Mouse (Mus musculus) inflammation-experienced regulatory T-cells, adult 6 months (primary cell): ENCODE data around the gene Lrp10. TPM values are rescaled to one million over a fixed set of nuclear protein-coding genes. Genes with fewer than 3 reads are reported as not detected.

ENCODE experiments used
- ATAC-seq: one replicate; pipeline ENCODE4 v1.8.0; 2017
- polyA plus RNA-seq, 3 experiments: library from polyadenylated mRNA; unstranded; fragments of 100-300 nt; shearing (Covaris generic); gene quantifications; one replicate each; pipeline ENCODE4 v1.2.1; 2017

Lrp10 gene
- polyA plus RNA-seq, 3 experiments from 2014 or later = 52.5 to 66.4 (median 63.3) TPM

DNA sequence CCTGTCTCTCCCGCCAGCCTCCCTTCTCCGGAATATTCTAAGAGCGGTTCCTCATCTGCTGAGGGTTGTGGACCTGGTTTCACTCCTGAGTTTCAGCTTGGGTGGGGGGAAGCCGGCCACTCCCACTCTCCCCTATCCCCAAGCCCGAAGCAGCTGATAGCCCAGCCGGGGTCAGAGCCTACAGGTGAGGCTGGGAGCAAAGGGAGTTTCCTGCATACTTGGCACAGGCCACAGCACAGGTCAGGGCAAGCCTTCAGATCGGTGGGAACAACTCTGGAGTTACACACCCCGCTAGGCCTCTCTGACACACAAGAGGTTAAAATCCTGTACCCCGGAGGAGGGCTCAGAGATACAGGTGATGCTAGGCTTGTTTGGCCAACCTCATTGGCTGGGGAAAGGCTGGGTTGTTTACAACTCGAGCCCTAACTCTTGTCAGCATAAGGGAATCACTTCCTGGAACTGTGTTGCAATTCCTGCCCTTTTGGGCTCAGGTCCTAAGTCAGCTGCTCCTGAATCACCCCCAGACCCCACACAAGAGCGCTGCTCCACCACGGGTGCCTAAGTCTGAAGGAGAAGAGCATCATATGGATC is 29.9 kb upstream of the Lrp10 start:
- ATAC-seq = no peak

DNA sequence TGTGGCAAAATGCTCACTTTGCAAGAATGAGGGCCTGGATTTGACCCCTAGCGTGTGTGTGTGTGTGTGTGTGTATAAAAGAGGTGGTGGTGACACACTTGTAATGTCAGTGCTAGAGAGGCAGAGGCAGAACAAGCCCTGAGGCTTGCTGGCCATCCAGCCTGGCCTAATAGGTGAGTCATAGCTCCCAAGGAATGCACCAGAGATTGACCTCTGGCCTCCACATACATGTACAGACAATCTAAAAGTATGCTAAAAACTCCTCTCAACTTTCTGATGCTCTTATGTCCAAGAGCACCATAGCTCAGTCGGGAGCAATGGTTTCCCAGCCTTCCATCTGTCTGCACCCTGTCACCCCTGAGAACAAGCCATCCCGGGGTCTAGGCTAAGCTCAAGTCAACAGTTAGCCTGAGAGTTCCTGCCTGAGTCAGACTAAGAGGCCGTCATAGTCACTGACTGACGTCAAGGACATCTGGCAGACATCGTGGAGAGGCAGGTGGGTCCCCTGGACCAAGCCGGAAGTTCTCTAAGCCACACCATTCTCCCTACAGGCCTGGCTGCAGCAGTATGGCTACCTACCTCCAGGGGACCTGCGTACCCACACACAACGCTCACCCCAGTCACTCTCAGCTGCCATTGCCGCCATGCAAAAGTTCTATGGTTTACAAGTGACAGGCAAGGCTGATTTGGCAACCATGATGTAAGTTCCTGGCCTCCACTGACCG is 28.6 kb upstream of the Lrp10 start:
- no peak for ATAC-seq

DNA sequence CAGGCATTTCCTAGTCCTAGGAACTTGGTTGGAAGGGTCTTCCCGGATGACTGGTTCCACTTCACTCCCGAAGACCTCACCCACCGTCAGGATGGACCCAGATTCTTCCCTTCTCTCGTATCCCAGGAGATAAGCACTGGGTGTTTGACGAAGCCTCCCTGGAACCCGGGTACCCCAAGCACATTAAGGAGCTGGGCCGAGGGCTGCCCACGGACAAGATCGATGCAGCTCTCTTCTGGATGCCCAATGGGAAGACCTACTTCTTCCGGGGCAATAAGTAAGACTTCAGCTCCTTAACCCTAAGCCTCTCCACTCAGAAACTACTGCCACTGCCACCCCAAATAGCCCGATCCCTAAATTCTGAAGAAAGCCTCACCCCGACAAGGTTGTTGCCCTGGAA is 24.8 kb upstream of the Lrp10 start:
- no peak for ATAC-seq

DNA sequence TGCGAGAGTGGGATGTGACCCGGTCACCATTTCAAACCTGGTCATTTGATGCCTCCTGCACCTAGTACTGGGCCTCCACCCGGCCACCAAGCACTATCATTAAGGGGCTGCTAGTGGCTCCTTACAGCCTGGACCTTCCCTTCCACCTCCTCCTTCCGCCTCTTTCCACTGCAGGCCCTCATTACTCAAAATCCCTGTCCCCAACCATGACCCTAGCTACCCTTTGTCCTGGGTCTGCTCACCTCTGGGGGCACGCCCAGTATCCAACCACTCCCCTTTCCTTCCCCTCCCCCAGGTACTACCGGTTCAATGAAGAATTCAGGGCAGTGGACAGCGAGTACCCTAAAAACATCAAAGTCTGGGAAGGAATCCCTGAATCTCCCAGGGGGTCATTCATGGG is 24.3 kb upstream of the Lrp10 start:
- ATAC-seq = no peak

DNA sequence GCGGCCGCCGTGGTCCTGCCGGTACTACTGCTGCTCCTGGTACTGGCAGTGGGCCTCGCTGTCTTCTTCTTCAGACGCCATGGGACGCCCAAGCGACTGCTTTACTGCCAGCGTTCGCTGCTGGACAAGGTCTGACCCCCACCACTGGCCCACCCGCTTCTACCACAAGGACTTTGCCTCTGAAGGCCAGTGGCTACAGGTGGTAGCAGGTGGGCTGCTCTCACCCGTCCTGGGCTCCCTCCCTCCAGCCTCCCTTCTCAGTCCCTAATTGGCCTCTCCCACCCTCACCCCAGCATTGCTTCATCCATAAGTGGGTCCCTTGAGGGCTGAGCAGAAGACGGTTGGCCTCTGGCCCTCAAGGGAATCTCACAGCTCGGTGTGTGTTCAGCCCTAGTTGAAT is 23.4 kb upstream of the Lrp10 start:
- no peak for ATAC-seq

DNA sequence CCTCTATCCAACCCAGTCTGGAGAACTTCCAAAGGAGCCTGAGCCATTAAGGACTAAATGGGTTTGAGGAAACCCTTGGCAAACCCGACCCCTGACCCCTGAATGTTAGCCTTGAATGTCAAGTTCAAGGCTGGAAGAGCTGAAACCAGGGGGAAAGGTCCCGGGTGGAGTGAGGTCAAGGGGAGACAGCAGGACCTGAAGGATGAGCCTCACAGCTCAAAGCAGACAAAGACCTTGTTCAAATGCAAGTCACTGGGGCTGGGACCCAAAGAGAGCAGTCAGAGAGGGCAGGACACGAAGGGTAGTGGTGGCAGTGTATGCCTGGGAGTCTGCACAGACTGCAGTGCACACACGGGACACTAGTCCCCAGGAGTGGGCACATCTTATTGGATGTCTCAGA is 22.6 kb upstream of the Lrp10 start:
- no peak for ATAC-seq

DNA sequence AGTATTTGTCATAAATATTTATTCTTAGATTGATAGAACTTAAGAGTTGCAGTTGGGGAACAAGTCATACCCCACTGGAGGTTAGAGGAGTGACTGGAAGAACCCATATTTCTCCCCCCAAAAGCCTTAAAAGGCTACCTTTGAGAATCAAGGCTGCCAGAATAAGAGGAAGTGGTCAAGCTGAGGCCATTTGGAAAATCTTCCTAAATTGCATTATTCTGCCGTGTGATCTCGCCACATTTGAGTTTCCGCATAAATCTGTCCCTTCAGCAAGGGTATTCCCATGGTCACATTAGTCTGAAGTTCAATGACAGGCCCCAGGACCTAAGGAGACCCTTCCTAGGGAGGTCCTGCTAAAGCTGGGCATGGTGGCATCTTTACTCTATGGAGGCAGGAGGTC is 21.4 kb upstream of the Lrp10 start:
- no peak for ATAC-seq

DNA sequence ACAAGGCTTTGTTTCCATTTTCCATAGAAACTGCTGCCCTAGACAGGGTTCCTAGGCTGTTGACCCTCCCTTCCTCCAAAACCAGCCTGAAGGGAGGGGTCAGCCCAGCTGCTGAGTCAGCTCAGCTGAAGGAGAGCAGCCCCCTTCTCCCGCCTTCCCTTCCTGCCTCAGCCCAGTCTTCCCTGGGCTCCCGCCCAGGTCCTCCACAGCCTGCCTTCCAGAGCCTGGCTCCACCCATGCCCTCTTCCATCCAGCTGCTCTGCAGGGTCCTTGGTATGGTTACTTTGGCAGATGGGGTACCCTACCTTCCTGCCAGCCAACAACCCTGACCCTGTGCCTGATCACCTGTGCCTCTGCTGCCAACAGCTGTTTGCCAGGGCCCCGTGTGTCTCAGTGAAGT is 20.7 kb upstream of the Lrp10 start:
- ATAC-seq = no peak

DNA sequence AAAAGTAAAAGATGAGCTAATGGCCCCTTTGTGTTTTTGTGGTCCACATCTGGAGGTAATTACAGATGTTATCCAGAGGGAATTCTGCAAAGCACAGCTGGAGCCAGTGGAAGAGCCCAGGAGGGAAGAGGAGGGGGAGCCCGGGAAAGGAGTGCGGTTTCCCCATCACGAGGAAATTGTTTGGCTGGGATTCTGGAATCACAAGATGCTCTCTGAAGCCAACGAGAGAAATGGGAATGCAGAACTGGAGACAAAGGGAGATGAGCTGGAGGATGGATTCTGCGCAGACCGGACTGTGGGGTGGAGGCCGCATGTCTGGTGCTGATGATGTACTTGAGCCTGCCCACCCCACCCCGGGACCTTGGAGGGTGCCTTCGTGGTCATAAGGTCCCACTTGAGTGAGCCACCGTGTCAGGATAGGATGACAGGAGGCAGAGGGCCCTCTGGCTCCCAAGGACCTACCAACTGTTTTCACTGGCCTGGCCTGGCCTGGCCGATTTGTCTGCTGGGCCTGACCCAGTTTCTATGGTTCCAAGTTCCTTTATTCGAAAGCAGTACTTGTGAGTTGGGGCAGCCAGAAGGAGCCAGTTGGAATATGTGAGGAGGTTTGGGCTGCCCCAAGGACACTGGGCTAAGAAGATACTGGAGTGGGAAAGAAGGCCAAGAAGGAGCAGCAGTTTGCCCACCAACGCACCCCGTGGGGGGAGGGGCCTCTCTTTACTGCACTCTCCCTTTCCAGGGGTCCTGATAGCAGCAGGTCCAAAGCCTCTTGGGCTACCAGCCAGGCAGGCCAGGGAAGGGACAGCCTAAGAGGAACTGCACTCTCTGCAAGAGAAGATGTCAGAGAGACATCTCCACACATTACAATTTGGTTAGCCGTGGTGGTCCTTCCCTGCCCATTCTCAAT is 20.0 kb upstream of the Lrp10 start:
- ATAC-seq = no peak

DNA sequence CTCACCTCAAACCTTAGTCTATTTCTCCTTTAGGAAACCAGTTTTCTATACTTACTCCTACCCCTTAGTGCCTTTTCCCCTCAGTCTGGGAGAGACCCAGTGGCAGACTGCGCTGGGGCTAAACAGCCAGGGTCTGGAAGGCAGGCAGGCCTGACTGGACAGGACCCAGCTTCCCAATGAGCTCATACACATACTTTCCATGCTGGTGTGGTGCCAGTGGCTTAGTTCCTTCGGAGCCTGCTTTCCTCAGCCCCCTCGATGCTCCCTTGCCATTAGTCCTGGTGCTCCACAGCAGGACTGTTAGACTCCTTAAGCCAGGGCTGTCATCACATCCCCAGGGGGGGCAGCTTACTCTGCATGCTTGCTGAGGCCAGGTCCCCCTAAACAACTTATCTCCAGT is 18.5 kb upstream of the Lrp10 start:
- no peak for ATAC-seq

DNA sequence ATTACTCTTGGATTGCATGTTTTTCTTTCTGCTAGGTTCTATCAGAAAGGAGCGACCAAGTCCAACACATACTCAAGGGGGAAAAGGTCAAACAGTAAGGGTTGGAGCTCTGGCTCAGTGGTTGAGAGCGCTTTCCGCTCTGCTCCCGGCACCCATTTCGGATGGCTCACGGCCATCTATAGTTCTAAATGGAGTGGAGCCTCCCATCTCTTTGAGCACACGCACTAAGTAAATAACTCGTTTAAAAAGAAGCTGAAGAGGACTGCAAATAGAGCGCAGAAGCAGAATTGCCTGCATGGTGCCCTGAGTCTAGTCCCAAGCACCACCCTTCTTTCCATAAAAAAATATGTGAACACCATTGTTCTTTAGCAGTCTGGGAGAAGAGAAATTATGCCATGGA is 10.4 kb upstream of the Lrp10 start:
- no peak for ATAC-seq

DNA sequence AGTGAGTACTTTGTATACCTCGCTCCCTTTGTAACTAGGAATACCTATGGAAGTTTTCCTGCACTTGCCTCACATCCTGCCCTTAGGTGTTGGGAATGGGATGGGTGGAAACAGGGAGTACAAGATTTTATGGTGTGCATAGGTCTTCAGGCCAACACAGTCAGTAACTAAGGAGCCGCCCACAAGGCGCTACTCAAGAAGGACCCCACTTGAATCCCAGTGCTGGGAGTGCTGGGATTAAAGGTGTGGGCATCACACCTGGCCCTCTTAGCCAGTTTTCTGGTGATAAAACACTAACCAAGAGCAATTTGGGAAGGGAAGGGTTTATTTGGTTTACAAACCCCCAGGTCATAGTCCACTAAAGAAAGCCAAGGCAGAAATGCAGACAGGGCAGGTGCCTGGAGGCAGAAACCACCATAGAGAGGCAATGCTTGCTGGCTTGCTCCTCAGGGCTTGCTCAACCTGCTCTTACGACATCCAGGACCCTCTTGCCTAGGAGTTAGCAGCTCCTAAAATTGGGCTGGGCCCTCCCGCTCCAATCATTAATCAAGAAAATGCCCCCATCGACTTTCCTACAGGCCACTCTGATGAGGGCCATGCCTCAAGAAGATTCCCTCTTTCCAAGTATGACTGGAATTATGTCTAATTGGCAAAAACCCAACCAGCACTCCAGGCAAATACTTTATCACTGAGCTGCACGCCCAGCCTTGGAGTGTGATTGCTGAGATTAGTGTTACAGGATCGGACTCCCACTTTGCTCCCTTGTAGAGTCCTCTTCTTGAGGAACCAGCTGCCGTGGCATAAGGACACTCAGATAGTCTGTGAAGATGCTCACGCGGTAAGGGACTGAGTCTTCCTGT is 9.0 kb upstream of the Lrp10 start:
- ATAC-seq = no peak

DNA sequence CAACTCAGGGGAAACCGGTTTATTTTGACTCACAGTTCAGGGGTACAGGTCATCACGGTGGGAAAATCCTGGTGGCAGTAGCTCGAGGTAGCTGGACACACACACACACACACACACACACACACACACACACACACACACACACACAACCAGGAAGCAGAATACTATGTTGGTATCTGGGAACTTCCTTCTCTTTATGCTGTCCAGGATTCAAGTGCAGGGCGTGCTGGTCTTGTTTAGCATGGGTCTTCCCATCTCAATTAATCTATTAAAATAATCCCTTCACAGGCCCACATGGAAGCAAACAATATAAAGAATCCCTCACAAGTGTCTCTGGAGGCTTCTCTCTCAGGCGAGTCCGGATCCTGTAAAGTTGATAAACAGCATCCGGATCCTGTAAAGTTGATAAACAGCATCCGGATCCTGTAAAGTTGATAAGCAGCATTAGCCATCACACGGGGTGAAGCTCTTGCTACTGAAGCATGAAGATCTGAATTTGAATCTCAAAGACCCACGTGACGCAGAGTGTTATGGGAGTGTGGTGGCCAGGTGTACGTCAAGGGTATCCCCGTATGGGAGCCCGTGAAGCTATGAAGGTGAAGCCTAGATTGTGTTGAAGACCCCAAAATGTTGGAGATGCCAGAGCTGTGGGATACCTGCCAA is 5.9 kb upstream of the Lrp10 start:
- ATAC-seq = no peak

DNA sequence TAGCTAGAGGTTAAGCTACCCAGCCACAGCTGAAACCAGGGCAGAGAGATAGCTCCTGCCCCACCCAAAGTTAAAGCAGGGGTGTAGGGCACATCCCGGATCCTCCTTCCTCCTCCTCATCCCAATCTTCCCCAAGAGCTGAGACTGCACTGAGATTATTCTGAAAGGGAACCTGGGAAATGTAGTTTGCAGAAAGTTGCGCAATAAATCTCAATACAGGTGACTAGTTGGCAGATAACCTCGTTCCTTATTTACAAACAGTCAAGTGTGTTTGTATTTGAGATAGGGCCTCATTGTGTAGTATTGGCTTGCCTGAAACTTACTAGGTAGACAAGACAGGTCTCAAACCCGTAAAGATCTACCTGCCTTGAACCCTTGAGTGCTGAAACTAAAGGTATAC is 1.8 kb upstream of the Lrp10 start:
- ATAC-seq = no peak

DNA sequence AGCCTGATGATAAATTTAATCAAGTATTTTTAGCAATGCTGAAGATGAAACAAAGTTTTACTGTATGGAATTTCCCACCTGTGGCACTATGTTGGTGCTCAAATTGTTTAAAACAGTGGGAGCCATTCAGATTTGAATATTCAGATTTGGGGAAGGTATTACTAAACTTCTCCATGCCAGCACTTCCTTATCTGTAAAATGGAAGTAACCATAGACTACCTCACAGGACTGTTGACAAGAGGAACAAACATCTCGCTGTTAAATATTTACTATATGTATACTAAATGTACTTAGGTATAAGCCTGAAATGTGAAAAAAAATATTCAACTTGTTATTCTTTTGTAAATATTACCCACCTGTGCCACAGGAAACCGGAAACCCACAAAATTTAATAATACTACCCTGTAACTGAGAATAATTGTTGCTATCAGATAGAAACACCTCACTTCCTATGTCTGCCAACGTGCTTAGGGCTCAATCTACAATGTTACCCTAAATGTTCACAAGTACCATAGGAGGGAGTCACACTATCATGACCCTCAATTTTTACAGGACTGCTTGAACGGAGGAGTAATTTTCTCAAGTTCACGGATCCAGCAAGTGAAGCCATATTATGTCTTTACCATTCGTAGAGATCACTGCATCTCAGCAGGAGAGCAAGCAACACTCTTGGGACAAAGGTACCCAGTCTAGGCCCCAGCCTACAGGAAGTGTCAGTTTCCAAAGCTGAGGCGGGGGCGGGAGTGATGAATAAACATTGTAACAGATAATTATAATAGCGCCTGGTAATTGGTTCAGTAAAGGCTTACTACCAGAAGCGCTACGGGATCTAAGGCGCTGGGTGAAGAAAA is 604 bp upstream of the Lrp10 start:
- peak; percentile 56 for ATAC-seq

DNA sequence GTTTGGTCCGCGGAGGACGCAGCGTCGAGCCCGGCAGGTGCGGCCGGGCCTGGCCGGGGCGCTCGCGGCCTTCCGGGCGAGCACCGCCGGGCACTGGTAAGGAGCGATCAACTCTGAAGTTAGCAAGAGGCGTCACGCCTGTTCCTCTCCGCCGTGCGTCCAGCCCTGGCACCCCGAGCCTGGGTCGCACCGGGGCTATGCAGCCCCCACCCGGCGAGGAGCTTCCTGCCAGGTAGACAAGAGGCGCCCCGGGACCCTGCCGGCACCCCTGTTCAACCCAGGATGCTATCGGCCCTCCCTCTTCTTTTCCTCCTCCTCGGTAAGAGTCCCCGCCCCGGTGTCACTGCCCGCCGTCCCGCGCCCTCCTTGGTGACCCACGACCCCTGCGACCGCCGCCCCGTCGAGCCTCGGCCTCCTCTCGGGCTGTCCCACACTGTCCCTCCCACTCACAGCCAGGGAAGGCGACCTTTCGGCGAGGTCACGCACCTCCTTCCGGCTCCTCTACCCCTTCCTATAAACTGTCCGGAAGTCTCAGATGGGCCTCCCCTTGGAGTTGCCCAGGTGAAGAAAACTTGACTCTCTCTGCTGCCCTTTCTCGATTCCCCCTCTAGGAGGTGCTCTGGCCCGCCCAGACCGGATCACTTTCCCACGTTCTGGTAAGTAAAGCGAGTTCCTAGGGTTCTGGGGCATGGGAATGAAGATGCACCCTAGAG is 512 bp downstream of the Lrp10 start:
- peak; percentile 60 for ATAC-seq

DNA sequence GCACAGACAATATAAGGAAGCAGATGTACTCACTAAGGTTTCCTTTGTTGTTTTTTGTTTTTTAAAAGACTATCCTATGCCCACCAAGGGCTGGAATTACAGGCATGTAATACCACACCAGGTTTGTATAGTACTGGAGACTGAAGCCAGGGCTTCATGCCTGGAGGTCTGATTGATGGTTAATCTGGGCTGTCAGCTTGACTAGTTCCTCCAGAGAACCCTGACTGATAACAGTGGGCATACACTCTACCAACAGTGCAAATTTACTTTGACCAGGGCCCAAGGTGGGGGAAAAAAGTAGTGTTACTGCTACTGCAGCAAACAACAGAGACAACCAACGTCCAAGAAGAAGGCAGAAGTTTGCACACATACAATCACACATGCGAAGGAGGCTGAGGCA is 7.5 kb downstream of the Lrp10 start:
- no peak for ATAC-seq

DNA sequence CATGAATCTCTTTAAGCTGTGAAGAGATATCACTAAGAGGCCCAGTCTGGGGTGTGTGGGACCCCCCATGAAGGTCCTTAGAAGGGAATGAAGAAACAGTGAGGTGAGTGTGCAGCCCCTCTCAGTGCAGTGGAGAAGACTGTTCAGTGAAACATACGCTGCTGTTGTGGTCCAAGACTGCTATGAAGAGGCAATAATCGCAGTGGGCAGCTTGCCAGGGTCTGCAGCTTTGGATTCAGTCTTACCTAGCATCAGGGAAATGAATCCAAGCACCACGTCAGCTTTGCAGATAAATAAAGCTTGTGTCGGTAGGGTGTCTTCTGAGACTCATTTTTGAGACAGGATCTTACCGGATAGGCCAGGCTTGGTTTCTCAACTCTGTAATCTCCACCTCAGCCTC is 8.7 kb downstream of the Lrp10 start:
- no peak for ATAC-seq

DNA sequence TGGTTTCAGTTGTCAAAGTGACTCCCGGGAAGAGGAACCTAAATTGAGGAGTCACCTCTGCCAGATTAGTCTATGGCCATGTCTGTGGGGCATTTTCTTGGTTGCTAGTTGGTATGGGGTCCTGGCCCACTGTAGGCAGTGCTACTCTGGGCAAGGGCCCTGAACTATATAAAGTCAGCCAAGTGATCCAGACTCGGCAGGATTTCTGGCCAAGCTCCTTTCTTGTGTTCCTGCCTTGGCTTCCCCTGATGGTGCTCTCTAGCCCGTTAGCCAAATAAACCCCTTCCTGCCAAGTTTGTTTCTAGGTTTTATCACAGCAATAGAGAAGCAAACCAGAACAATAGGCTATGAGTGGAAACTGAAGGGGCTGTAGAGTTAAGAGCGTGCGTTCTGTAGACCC is 10.8 kb downstream of the Lrp10 start:
- no peak for ATAC-seq
